Mouse (Mus musculus) intestine, postnatal 0 days (tissue): Measurements from ENCODE around the gene Rsrc1. TPM values are rescaled to one million over a fixed set of nuclear protein-coding genes. Genes with fewer than 3 reads are reported as not detected.
A peak's percentile ranks its signal among the peaks of the same experiment; 100 is the strongest.

ENCODE experiments used
- ATAC-seq: fragments of 200-750 bp; cut with Nextera tagmentation; 2 replicates; pipeline ENCODE4 v1.8.0; 2017; ENCODE audit warnings: mild to moderate bottlenecking, moderate TSS enrichment, moderate library complexity
- H3K27ac ChIP-seq: fragments of 300-500 bp; sonication (generic); 2 replicates; pipeline ENCODE4 v1.5.1; 2014; ENCODE audit warnings: mild to moderate bottlenecking, low read depth, low read length, moderate library complexity
- H3K27me3 ChIP-seq: fragments of 300-500 bp; sonication (generic); replicated peaks from 2 replicates; pipeline ENCODE4 v1.6.1; 2014; ENCODE audit warnings: low read length, mixed read lengths; ENCODE audit not compliant: control insufficient read depth, insufficient read depth
- H3K36me3 ChIP-seq: fragments of 300-500 bp; sonication (generic); 2 replicates; pipeline ENCODE4 v1.6.1; 2014; ENCODE audit warnings: mild to moderate bottlenecking, moderate library complexity; ENCODE audit not compliant: control insufficient read depth, insufficient read depth
- H3K4me1 ChIP-seq: fragments of 300-500 bp; sonication (generic); replicated peaks from 2 replicates; pipeline ENCODE4 v1.6.1; 2014; ENCODE audit warnings: antibody characterized with exemption, low read length, mixed read lengths; ENCODE audit not compliant: control insufficient read depth, insufficient read depth
- H3K4me2 ChIP-seq: fragments of 300-500 bp; sonication (generic); replicated peaks from 2 replicates; pipeline ENCODE4 v1.6.1; 2014; ENCODE audit warnings: low read depth, mild to moderate bottlenecking, moderate library complexity
- H3K4me3 ChIP-seq: fragments of 300-500 bp; sonication (generic); 2 replicates; pipeline ENCODE4 v1.5.1; 2014; ENCODE audit warnings: low read depth, low read length
- H3K9ac ChIP-seq: fragments of 300-500 bp; sonication (generic); 2 replicates; pipeline ENCODE4 v1.6.1; 2014; ENCODE audit warnings: mild to moderate bottlenecking, low read depth, low read length
- H3K9me3 ChIP-seq: fragments of 300-500 bp; sonication (generic); 2 replicates; pipeline ENCODE4 v1.6.1; 2016; ENCODE audit warnings: mixed run types; ENCODE audit not compliant: control insufficient read depth
- CTCF ChIP-seq: sonication (generic); IDR thresholded peaks from 2 replicates; pipeline ENCODE4 v1.5.1; 2016; ENCODE audit warnings: low read depth, mild to moderate bottlenecking, control low read depth, antibody characterized with exemption, moderate library complexity
- WGBS: fragments of 180-500 bp; shearing (Covaris S2); extraction: QIAGEN DNeasy Blood & Tissue Kit; methylation state at CpG from one replicate; pipeline ENCODE4 v1.1.7; 2014; 5-methylcytosine and 5-hydroxymethylcytosine counted together
- polyA plus RNA-seq: library from polyadenylated mRNA; unstranded; fragments of >200 nt; fragmentation: Nextera tagmentation; extraction: Ambion mirVana; gene quantifications from 2 replicates; pipeline ENCODE4 v1.2.1, GENCODE M21; 2015

Gene Rsrc1
- polyA plus RNA-seq, 1 experiment from 2014 or later = 16.8 TPM

DNA sequence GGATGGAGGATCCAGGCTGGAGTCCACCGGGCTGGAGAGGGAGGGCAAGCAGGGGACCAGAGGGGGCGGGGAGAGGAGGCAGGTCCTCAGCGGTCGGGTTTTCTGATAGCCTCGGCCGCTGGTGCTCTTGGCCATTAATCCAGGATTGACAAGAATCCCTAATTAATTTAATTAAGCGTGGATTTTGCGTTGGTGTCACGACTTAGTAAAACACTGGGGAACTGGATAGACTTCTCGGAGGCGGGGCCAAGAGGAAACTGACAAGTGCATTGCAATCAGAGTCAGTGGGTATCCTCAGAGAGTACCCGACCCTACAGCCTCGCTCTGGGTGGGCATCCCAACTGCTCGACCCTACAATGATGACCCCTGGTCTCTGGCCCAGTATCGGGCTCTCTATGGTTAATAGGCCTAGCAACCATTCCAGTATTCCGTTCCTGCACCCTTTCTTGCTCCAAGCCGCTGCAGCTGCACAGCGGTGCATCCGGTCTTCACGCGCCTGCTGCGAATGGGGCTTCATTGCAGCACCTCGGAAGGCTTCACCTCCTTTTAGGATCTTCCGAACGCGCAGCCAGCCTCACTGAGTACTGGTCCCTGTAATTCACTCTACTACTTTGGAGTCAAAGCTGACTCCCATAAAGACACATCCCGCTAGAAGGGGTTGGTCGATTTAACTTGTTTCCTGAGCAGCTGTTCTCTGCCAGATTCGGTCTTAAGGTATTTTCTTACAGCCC, 1.2 kb downstream of the Rsrc1 start:
- no peak for TF ChIP-seq CTCF
- H3K27ac ChIP-seq = no peak overlapping the region
- 0 out of 2 replicates have a peak, but pooled peaks cover 5% of the 10 kb centered on the region for H3K4me1 ChIP-seq
- H3K4me2 ChIP-seq = peak overlapping the region; percentile 78
- ATAC-seq = no peak
- H3K36me3 ChIP-seq = no peaks in the 10 kb centered on the region
- H3K9me3 ChIP-seq = no peaks in the 10 kb centered on the region
- peaks cover 75% of the 10 kb centered on the region for H3K27me3 ChIP-seq
- peak overlapping the region; percentile 51; the same call in 1 of the 2 replicates for H3K4me3 ChIP-seq
- no peak overlapping the region for H3K9ac ChIP-seq
- WGBS = 1% methylated on average over 29 of the region's 29 CpGs

DNA sequence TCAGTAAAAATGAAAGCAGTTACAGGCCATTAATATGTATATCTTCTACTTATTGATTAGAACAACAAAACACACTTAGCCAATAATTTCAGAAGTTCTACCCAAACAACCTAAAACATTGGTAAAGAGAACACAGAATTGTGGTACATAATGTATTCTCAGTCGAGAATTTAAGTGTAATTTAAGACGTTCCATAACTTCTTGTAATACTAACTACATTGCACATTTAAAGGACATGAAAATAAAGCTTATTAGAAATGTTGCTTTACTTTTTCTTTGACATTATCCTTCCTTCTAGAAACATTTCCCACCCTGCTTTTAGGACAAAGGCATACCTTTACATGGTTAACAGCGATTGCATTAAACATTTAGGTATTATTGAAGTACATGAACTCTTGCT, 2.3 kb downstream of the Rsrc1 start:
- Histone ChIP-seq H3K4me3 (no peak overlapping the region), H3K4me1 (0 out of 2 replicates have a peak, but pooled peaks cover 5% of the 10 kb centered on the region), H3K36me3 (no peaks in the 10 kb centered on the region), H3K9me3 (no peaks in the 10 kb centered on the region), H3K27ac (no peak overlapping the region), H3K9ac (no peak overlapping the region), H3K4me2 (no peak overlapping the region), H3K27me3 (peaks cover 64% of the 10 kb centered on the region)
- no peak for ATAC-seq
- no peak for TF ChIP-seq CTCF
- 25% methylated on average over 3 of the region's 3 CpGs for WGBS

GRCm38 (mm10) chr3:66985539-66986286, 4.5 kb downstream of the Rsrc1 start:
- Histone ChIP-seq H3K36me3 (no peaks in the 10 kb centered on the region), H3K9me3 (no peaks in the 10 kb centered on the region), H3K4me3 (peak overlapping the region; percentile 96), H3K4me1 (0 out of 2 replicates have a peak, but pooled peaks cover 5% of the 10 kb centered on the region), H3K27me3 (peaks cover 41% of the 10 kb centered on the region), H3K9ac (peak overlapping the region; percentile 86), H3K4me2 (peak overlapping the region; percentile 87), H3K27ac (peak overlapping the region; percentile 37; the same call in 1 of the 2 replicates)
- WGBS = under 1% methylated on average over 57 of the region's 60 CpGs
- TF ChIP-seq CTCF = 0 out of 2 replicates have a peak, but pooled peaks have one; percentile 3
- peak; percentile 96 for ATAC-seq

- 5% methylated on average over 1 of the region's 1 CpGs for WGBS
- H3K27me3 ChIP-seq = peaks cover 36% of the 10 kb centered on the region
- H3K9ac ChIP-seq = peak overlapping the region; percentile 86
- TF ChIP-seq CTCF = no peak
- no peak overlapping the region for H3K27ac ChIP-seq
- no peaks in the 10 kb centered on the region for H3K9me3 ChIP-seq
- peak overlapping the region; percentile 96 for H3K4me3 ChIP-seq
- 0 out of 2 replicates have a peak, but pooled peaks cover 5% of the 10 kb centered on the region for H3K4me1 ChIP-seq
- peak overlapping the region; percentile 87 for H3K4me2 ChIP-seq
- ATAC-seq = peak; percentile 23; the same call in 1 of the 2 replicates
- H3K36me3 ChIP-seq = no peaks in the 10 kb centered on the region
Measured at GRCm38 (mm10) chr3:66986287-66986560, 5.0 kb downstream of the Rsrc1 start.

- Histone ChIP-seq H3K4me2 (no peak overlapping the region), H3K4me3 (no peak overlapping the region), H3K27me3 (no peaks in the 10 kb centered on the region), H3K36me3 (peaks cover 18% of the 10 kb centered on the region), H3K4me1 (no peaks in the 10 kb centered on the region), H3K9me3 (no peaks in the 10 kb centered on the region), H3K9ac (no peak overlapping the region), H3K27ac (no peak overlapping the region)
- TF ChIP-seq CTCF = no peak
- WGBS = 88% methylated on average over 1 of the region's 1 CpGs
- ATAC-seq = no peak
Measured at GRCm38 (mm10) chr3:66996820-66997219, 15.6 kb downstream of the Rsrc1 start.

- Histone ChIP-seq H3K4me3 (no peak overlapping the region), H3K4me1 (no peaks in the 10 kb centered on the region), H3K36me3 (no peaks in the 10 kb centered on the region), H3K9me3 (no peaks in the 10 kb centered on the region), H3K27me3 (no peaks in the 10 kb centered on the region), H3K27ac (no peak overlapping the region), H3K4me2 (no peak overlapping the region), H3K9ac (no peak overlapping the region)
- TF ChIP-seq CTCF = no peak
- ATAC-seq = no peak
- WGBS = 93% methylated on average over 6 of the region's 6 CpGs
Measured at GRCm38 (mm10) chr3:67036387-67037062, 55.3 kb downstream of the Rsrc1 start.
